In genomic region chr17:50580416-50580815, GRCm38 (mm10) we compare ENCODE assay signal across 23 mouse cellular contexts.
DNase-seq lines count a peak whose midpoint lies in the region; TF ChIP-seq lines count a peak whose summit lies in the region.
"Had no signal": no experiment of that assay in that cellular context is flagged by ENCODE, and none has a peak within 500 bp of the region (broad histone marks: within the 10 kb centered on the region; RNA-seq: fewer than 3 reads in every experiment).

No protein-coding gene starts in this region.

- no peak overlapping the region for H3K4me3 ChIP-seq in CH12.LX (replicated peaks in 1 of 3; ENCODE audit: low read depth in 2 of 3, low read length in 2 of 3, poor library complexity in 1 of 3)
- H3K4me3 ChIP-seq in lung, adult 2 months (replicated peaks; ENCODE audit: extremely low read depth, low read depth, low read length), result no peak overlapping the region
- H3K4me3 ChIP-seq: forebrain, embryonic 15.5 days; hindbrain, embryonic 13.5 days; limb, embryonic 12.5 days; midbrain, embryonic 15.5 days; myocyte; neural tube, embryonic 15.5 days had no signal

- TF ChIP-seq POLR2A in CH12.LX (IDR thresholded peaks at IDR 0.05; ENCODE audit: low read depth, low read length), result no peak
- no peak for TF ChIP-seq POLR2A in lung, adult 2 months (IDR thresholded peaks at IDR 0.05; ENCODE audit: borderline replicate concordance, extremely low read depth, low read depth, low read length)

- H3K4me2 ChIP-seq in CH12.LX (ENCODE audit: insufficient read depth, low read depth, poor library complexity, severe bottlenecking), result 0 out of 2 replicates have a peak overlapping the region, but pooled peaks have one; percentile 63
- H3K4me2 ChIP-seq: forebrain, embryonic 15.5 days; hindbrain, embryonic 13.5 days; limb, embryonic 12.5 days; liver, embryonic 11.5 days; midbrain, embryonic 15.5 days; neural tube, embryonic 15.5 days had no signal

- H3K27me3 ChIP-seq in CH12.LX (replicated peaks), result no peaks in the 10 kb centered on the region
- H3K27me3 ChIP-seq: forebrain, embryonic 15.5 days; hindbrain, embryonic 13.5 days; limb, embryonic 12.5 days; midbrain, embryonic 15.5 days; neural tube, embryonic 15.5 days had no signal

- no peaks in the 10 kb centered on the region for H3K9me3 ChIP-seq in CH12.LX (replicated peaks; ENCODE audit: low read length)
- H3K9me3 ChIP-seq: forebrain, embryonic 15.5 days; hindbrain, embryonic 13.5 days; limb, embryonic 12.5 days; midbrain, embryonic 15.5 days; neural tube, embryonic 15.5 days had no signal

- in situ Hi-C loops in CH12.LX (cut with MboI; ENCODE audit: low pct_ligation_motif_present, low pct_unique_long_range_greater_than_20kb, low sequenced_read_pairs), result no loop called here

- no peak for TF ChIP-seq CTCF in CH12.LX (conservative IDR thresholded peaks at IDR 0.05 in 1 of 2, IDR thresholded peaks at IDR 0.05 in 1 of 2; ENCODE audit: low read depth in 2 of 2, low read length in 2 of 2)
- TF ChIP-seq CTCF in lung, adult 2 months (IDR thresholded peaks at IDR 0.05; ENCODE audit: insufficient read depth, low read length), result no peak

- peaks cover 8% of the 10 kb centered on the region; the same call in 1 of the 2 replicates for H3K79me2 ChIP-seq in CH12.LX (replicated peaks; ENCODE audit: control insufficient read depth, extremely low read depth, insufficient read depth, poor library complexity, severe bottlenecking)

- no peak for TF ChIP-seq EP300 in CH12.LX (IDR thresholded peaks at IDR 0.05; ENCODE audit: low read length)

- H3K36me3 ChIP-seq in CH12.LX (replicated peaks in 1 of 2; ENCODE audit: control insufficient read depth in 1 of 2, insufficient read depth in 1 of 2, low read length in 1 of 2), result peaks cover 0 to 10% of the 10 kb centered on the region in 2 experiments
- H3K36me3 ChIP-seq: forebrain, embryonic 15.5 days; hindbrain, embryonic 13.5 days; limb, embryonic 12.5 days; midbrain, embryonic 15.5 days; neural tube, embryonic 15.5 days had no signal

- TF ChIP-seq RAD21 in CH12.LX (IDR thresholded peaks at IDR 0.05; ENCODE audit: low read depth, low read length), result peak; percentile 14

- no peak overlapping the region for H3K27ac ChIP-seq in CH12.LX (ENCODE audit: insufficient read depth, low read depth)
- H3K27ac ChIP-seq: forebrain, embryonic 15.5 days; hindbrain, embryonic 13.5 days; limb, embryonic 12.5 days; midbrain, embryonic 15.5 days; neural tube, embryonic 15.5 days; stomach, postnatal 0 days had no signal

- dilution Hi-C loops in CH12.LX (cut with MboI; ENCODE audit: extremely low pct_ligation_motif_present, extremely low pct_unique_long_range_greater_than_20kb, low sequenced_read_pairs), result no loop called here

- H3K9ac ChIP-seq in CH12.LX (ENCODE audit: insufficient read depth, low read depth), result no peak overlapping the region
- H3K9ac ChIP-seq: forebrain, embryonic 15.5 days; hindbrain, embryonic 13.5 days; limb, embryonic 12.5 days; midbrain, embryonic 15.5 days; neural tube, embryonic 15.5 days had no signal

- DNase-seq in B cell, adult 2 months, result peak; percentile 12 to 31
- peak; percentile 2 for DNase-seq in CH12.LX (ENCODE audit: extremely low read depth)
- peak; percentile 68 for DNase-seq in induced T-regulatory cell, adult 2 months (ENCODE audit: low read depth)
- peak; percentile 5 to 8 for DNase-seq in natural killer cell, adult 2 months (ENCODE audit: low spot score in 2 of 2)
- no peak for DNase-seq in heart, adult 18-20 months
- no peak for DNase-seq in thymus, postnatal 14 days
- no peak for DNase-seq in lung, adult 2 months
- DNase-seq: adrenal gland, adult 2 months; cerebellum, adult 11-12 months; cerebellum, postnatal 14 days; gastrocnemius, postnatal 25 days; kidney, postnatal 36 days; lung, adult 18-20 months; lung, postnatal 14 days; thymus, adult 2 months had no signal

- peaks cover 0 to 12% of the 10 kb centered on the region in 2 experiments; a peak in 1 of 4 replicates for H3K4me1 ChIP-seq in CH12.LX (ENCODE audit: control insufficient read depth in 1 of 2, insufficient read depth in 2 of 2)
- H3K4me1 ChIP-seq in lung, adult 2 months (ENCODE audit: control insufficient read depth, insufficient read depth, low read length), result no peaks in the 10 kb centered on the region; the same call in 1 of the 2 replicates
- H3K4me1 ChIP-seq: forebrain, embryonic 15.5 days; limb, embryonic 12.5 days; midbrain, embryonic 15.5 days; neural tube, embryonic 15.5 days had no signal

- 52% methylated on average over 3 of the region's 3 CpGs for WGBS in lung, adult 2 months

TF ChIP-seq in CH12.LX, 34 proteins besides CTCF, POLR2A, EP300 and RAD21:
- TF ChIP-seq NRF1 (IDR thresholded peaks at IDR 0.05; ENCODE audit: low read depth, low read length) (no peak), ZNF384 (IDR thresholded peaks at IDR 0.05; ENCODE audit: low read depth, low read length) (peak; percentile 85)

Comparison
In these comparisons a context has a peak if more than half of its experiments do, and no peak if none do; other contexts are left out.
1. DNase-seq: peak in B cell, adult 2 months (2 of 2), CH12.LX (single experiment), induced T-regulatory cell, adult 2 months (single experiment) and natural killer cell, adult 2 months (2 of 2); none in heart, adult 18-20 months (0 of 2), thymus, postnatal 14 days (single experiment) and lung, adult 2 months (single experiment).